Mouse (Mus musculus) liver, embryonic 18 days (tissue): ENCODE results near the gene Olfr1443. TPM values are rescaled to one million over a fixed set of nuclear protein-coding genes. Genes with fewer than 3 reads are reported as not detected.

Source experiments
- polyA plus RNA-seq: library from polyadenylated mRNA; depleted of rRNA; stranded (reverse); fragments of >200 nt; gene quantifications from 2 replicates; pipeline ENCODE4 v1.2.3, GENCODE M21; 2012; rRNA removed

The Olfr1443 gene
- not detected in 2 replicates for polyA plus RNA-seq

DNA sequence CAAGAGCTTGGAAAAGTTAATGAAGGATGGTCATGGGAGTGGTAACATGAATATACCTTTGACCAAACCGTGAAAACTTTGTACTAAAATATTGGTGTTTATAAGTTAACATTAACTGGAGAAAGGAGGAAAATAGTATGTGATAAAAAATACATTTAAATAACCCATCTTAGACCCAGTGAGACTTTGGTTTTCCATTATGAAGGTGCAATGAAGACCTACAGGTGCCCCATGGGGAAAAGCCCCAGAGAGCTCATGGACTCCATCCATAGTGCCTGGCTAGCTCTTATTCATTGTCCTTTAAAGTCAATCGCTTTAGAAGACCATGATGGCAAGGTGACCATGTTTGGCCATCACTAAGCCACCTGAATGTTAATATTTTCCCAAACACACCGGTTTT, at the start of gene Olfr1443:
TSS of gene Olfr1443 (plus strand) at position 301 of the 400 bp plus-strand sequence.

DNA sequence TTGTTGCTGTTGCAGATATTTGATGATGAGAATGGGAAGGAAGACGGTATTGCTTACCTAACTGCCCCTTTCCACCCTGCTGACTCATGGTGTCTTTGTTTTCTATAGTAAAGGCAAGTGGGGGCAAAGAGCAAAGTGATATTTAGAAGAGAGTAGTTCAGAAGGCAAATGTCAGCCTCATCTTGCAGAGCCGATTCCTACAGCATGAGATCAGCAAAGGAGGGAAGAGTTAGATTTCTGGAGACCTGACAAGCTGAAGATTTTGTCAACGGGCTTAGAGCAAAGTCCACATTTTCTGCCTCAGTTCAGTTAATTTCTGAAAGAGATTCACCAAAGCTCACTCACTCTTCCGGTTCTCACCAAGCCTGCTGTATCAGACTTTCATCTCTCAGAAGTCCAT, 44.7 kb upstream of the Olfr1443 start, which contains the start of gene Glyat:
TSS of gene Glyat (plus strand) at position 133 of the 400 bp plus-strand sequence.

DNA sequence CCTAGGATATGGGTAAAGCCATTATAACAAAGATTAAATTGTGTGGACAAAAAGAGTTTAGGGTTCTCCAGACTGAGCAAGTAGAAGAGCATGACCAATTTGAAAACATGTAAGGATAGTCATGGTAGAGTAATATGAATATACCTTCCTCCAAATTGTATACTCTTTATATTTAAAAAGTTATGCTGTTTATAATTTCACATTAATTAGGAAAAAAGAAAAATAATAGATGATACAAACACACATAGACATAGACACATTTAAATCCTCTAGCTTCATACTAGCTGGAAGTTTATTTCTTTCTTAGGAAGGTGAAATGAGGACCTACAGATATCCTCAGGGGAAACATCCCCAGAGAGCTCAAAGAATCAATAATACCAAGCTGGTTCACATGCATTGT, 7.8 kb upstream of the Olfr1443 start, which contains the start of gene Olfr1442:
TSS of gene Olfr1442 (plus strand) at position 301 of the 400 bp plus-strand sequence.

DNA sequence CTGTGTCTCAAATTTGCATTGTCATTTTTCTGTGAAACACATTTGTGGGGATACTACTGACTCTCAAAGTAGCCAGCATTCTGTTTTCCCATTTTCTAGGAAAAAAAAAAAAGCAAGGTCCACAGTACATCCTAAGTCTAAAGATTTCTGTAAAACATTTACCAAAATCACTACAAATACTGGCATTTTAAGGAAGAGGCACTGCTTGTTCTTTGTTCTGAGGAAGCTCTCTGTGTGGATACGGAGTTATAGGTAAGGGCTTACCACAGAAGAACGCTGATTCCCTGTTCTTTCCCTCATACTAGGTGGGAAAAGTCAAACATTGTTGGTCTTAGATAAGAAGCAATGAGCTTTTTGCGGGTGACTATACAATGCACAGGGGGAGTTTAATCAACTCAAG, 17.7 kb downstream of the Olfr1443 start, which contains the start of gene Keg1:
TSS of gene Keg1 (plus strand) at position 197 of the 400 bp plus-strand sequence.

Other genes with a start within 250 kb of the Olfr1443 start
- 14.8 and 15.0 TPM in 2 replicates for gene Mpeg1, start 217.3 kb upstream of the Olfr1443 start, polyA plus RNA-seq
- gene Dtx4, start 176.7 kb upstream of the Olfr1443 start, polyA plus RNA-seq: 2.3 and 2.4 TPM in 2 replicates
- gene Fam111a, start 132.4 kb upstream of the Olfr1443 start, polyA plus RNA-seq: 10.3 and 11.9 TPM in 2 replicates
- gene Gm4952, start 78.1 kb upstream of the Olfr1443 start, polyA plus RNA-seq: 115 and 136 TPM in 2 replicates
- gene Glyat, start 44.8 kb upstream of the Olfr1443 start, polyA plus RNA-seq: 0.86 and 2.3 TPM in 2 replicates
- gene Olfr1442, start 7.7 kb upstream of the Olfr1443 start, polyA plus RNA-seq: not detected in 2 replicates
- 24.3 and 29.5 TPM in 2 replicates for gene Keg1, start 17.7 kb downstream of the Olfr1443 start, polyA plus RNA-seq
- 0.88 and 1.2 TPM in 2 replicates for gene Cntf, start 87.5 kb downstream of the Olfr1443 start, polyA plus RNA-seq
- gene Zfp91, start 118.0 kb downstream of the Olfr1443 start, polyA plus RNA-seq: 11.9 and 12.3 TPM in 2 replicates
- 2.4 and 3.2 TPM in 2 replicates for gene Lpxn, start 118.1 kb downstream of the Olfr1443 start, polyA plus RNA-seq
- not detected in 2 replicates for gene Gm5244, start 168.6 kb downstream of the Olfr1443 start, polyA plus RNA-seq
- 0.02 TPM in 1 of 2 replicates, not detected in the other for gene Olfr1444, start 179.2 kb downstream of the Olfr1443 start, polyA plus RNA-seq
- not detected in 2 replicates for gene Olfr1445, start 205.7 kb downstream of the Olfr1443 start, polyA plus RNA-seq
- not detected in 2 replicates for gene Olfr1446, start 215.4 kb downstream of the Olfr1443 start, polyA plus RNA-seq
- gene Olfr1447, start 225.6 kb downstream of the Olfr1443 start, polyA plus RNA-seq: not detected in 2 replicates
- not detected in 2 replicates for gene Olfr1448, start 246.3 kb downstream of the Olfr1443 start, polyA plus RNA-seq